Mouse (Mus musculus) thymus, adult 2 months (tissue): ENCODE data around the gene Ccpg1. TPM values are rescaled to one million over a fixed set of nuclear protein-coding genes. Genes with fewer than 3 reads are reported as not detected.

Experiments
- DNase-seq: peaks from one replicate; pipeline ENCODE4 v3.0.0; 2021
- H3K27ac ChIP-seq: fragments of 200-500 bp; 2 replicates; pipeline ENCODE4 v1.5.1; 2012; ENCODE audit warnings: low read length, control low read depth; ENCODE audit not compliant: control insufficient read depth, insufficient read depth
- H3K27me3 ChIP-seq: fragments of 200-500 bp; 2 replicates; pipeline ENCODE4 v1.6.1; 2012; ENCODE audit warnings: mild to moderate bottlenecking, low read length, moderate library complexity, mixed read lengths; ENCODE audit not compliant: control insufficient read depth, insufficient read depth
- H3K36me3 ChIP-seq: fragments of 200-500 bp; 2 replicates; pipeline ENCODE4 v1.6.1; 2012; ENCODE audit warnings: mild to moderate bottlenecking, low read length, moderate library complexity; ENCODE audit not compliant: control insufficient read depth, insufficient read depth
- H3K4me1 ChIP-seq: fragments of 200-500 bp; replicated peaks from 2 replicates; pipeline ENCODE4 v1.6.1; 2012; ENCODE audit warnings: low read length; ENCODE audit not compliant: control insufficient read depth, insufficient read depth
- H3K4me3 ChIP-seq: fragments of 200-500 bp; 2 replicates; pipeline ENCODE4 v1.5.1; 2012; ENCODE audit warnings: mild to moderate bottlenecking, low read length, control low read depth, moderate library complexity; ENCODE audit not compliant: control insufficient read depth, insufficient read depth
- CTCF ChIP-seq: fragments of 200-500 bp; IDR thresholded peaks from 2 replicates; pipeline ENCODE4 v1.5.1; 2012; ENCODE audit warnings: mild to moderate bottlenecking, control low read depth, low read length, moderate library complexity, borderline replicate concordance; ENCODE audit not compliant: control insufficient read depth, poor library complexity, insufficient read depth; ENCODE audit errors: extremely low read depth
- POLR2A ChIP-seq: fragments of 200-500 bp; IDR thresholded peaks from 2 replicates; pipeline ENCODE4 v1.6.1; 2012; ENCODE audit warnings: mild to moderate bottlenecking, low read length, control low read depth, moderate library complexity; ENCODE audit not compliant: control insufficient read depth, poor library complexity, insufficient read depth; ENCODE audit errors: extremely low read depth
- WGBS: fragments of 180-500 bp; shearing (Covaris S2); methylation state at CpG from one replicate; pipeline ENCODE4 v1.1.7; 2018; 5-methylcytosine and 5-hydroxymethylcytosine counted together
- polyA plus RNA-seq: library from polyadenylated mRNA; depleted of rRNA; stranded (reverse); fragments of >200 nt; gene quantifications from 2 replicates; pipeline ENCODE4 v1.2.3, GENCODE M21; 2012; rRNA removed

Ccpg1 gene
- polyA plus RNA-seq, 1 experiment = 11.6 TPM

DNA sequence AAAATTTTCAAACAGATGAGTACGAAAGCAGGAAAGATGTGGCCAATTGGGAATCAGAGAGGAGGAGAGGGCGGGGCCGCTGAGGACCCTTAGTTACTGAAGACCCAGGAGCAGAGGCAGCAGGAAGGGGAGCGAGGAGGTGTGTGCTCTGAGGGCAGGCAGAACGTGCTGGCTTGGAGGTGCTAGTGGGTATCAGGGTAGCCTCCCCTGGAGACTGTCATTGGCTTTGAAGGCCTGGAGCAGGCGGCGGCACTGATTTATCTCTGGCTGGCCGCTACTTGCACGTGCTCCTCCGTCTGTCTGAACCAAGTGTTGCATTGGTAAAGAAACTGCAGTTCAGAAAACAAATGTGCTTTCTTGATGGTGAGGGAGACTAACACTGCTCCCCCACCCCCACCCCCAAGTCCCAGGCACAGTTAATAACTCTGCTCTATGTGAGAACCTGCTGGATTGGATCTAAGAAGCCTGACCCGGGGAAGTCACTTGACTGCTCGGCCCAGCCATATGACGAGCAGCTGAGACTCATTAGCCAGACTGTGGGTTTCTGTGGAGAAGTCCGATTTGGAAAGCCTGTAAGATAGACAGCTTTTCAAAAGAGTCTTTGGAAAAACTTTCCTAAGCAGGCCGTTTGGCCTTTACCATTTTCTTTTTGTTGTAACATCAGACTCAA lies 78.5 kb downstream of the Ccpg1 start:
- no peak overlapping the region for H3K27ac ChIP-seq
- DNase-seq = no peak
- no peak for TF ChIP-seq POLR2A
- no peak for TF ChIP-seq CTCF
- H3K4me3 ChIP-seq = no peak overlapping the region
- 93% methylated on average over 15 of the region's 15 CpGs for WGBS
- H3K27me3 ChIP-seq = no peaks in the 10 kb centered on the region
- no peaks in the 10 kb centered on the region for H3K36me3 ChIP-seq
- H3K4me1 ChIP-seq = peaks cover 6% of the 10 kb centered on the region

Other genes with a start within 250 kb of the Ccpg1 start
- gene Prtg, start 178.6 kb upstream of the Ccpg1 start, polyA plus RNA-seq = 0.06 and 0.07 TPM in 2 replicates
- 0.27 and 0.38 TPM in 2 replicates for gene Pygo1, start 59.8 kb upstream of the Ccpg1 start, polyA plus RNA-seq
- 0.19 and 0.29 TPM in 2 replicates for gene Dyx1c1, start 26.6 kb upstream of the Ccpg1 start, polyA plus RNA-seq
- gene Gm44503, start 26.6 kb upstream of the Ccpg1 start, polyA plus RNA-seq = not detected in 2 replicates
- gene Ccpg1os, start within 50 bp of the Ccpg1 start, polyA plus RNA-seq = 5.5 and 6.0 TPM in 2 replicates
- gene Pigb, start 54.9 kb downstream of the Ccpg1 start, polyA plus RNA-seq = 8.2 and 11.7 TPM in 2 replicates
- gene Rab27a, start 59.4 kb downstream of the Ccpg1 start, polyA plus RNA-seq = 21.1 and 22.4 TPM in 2 replicates
- gene Khdc3, start 116.4 kb downstream of the Ccpg1 start, polyA plus RNA-seq = 2.2 and 2.3 TPM in 2 replicates
- gene Gm20509, start 117.0 kb downstream of the Ccpg1 start, polyA plus RNA-seq = not detected in 2 replicates
- 25.8 and 26.3 TPM in 2 replicates for gene Rsl24d1, start 128.0 kb downstream of the Ccpg1 start, polyA plus RNA-seq